Mouse (Mus musculus): ENCODE data around the gene Cntn1. TPM values are rescaled to one million over a fixed set of nuclear protein-coding genes. Genes with fewer than 3 reads are reported as not detected.
A peak's percentile ranks its signal among the peaks of the same experiment; 100 is the strongest.

The Cntn1 gene
- polyA plus RNA-seq, 1 experiment from 2014 or later: 9.0 TPM

- H3K27ac ChIP-seq (ENCODE audit: low read depth, low read length): no peak overlapping the region
Observed at GRCm38 (mm10) chr15:92099410-92100174, 48.6 kb downstream of the Cntn1 start.

GRCm38 (mm10) chr15:92101956-92102355 is 51.0 kb downstream of the Cntn1 start:
- 0 out of 2 replicates have a peak, but pooled peaks cover 3% of the 10 kb centered on the region for H3K4me1 ChIP-seq (ENCODE audit: control insufficient read depth, insufficient read depth, low read length)
- no peak overlapping the region for H3K4me2 ChIP-seq (ENCODE audit: low read depth)
- no peaks in the 10 kb centered on the region for H3K36me3 ChIP-seq (ENCODE audit: control insufficient read depth, insufficient read depth, low read length)
- H3K27me3 ChIP-seq (ENCODE audit: control insufficient read depth, insufficient read depth, low read length): no peaks in the 10 kb centered on the region
- 85% methylated on average over 9 of the region's 9 CpGs for WGBS
- no peak for ATAC-seq (ENCODE audit: insufficient read depth, low FRiP score, low TSS enrichment)
- H3K27ac ChIP-seq (ENCODE audit: low read depth, low read length): no peak overlapping the region
- no peak overlapping the region for H3K4me3 ChIP-seq (ENCODE audit: low read depth, low read length)
- DNase-seq (ENCODE audit: low spot score): no peak
- no peak overlapping the region for H3K9ac ChIP-seq (ENCODE audit: low read length)
- H3K9me3 ChIP-seq (ENCODE audit: control insufficient read depth, low read length): no peaks in the 10 kb centered on the region

More at GRCm38 (mm10) chr15:92099410-92100174, 48.6 kb downstream of the Cntn1 start:
- H3K4me1 ChIP-seq (ENCODE audit: control insufficient read depth, insufficient read depth, low read length): 0 out of 2 replicates have a peak, but pooled peaks cover 3% of the 10 kb centered on the region
- 43% methylated on average over 5 of the region's 5 CpGs for WGBS
- no peak overlapping the region for H3K9ac ChIP-seq (ENCODE audit: low read length)
- H3K4me3 ChIP-seq (ENCODE audit: low read depth, low read length): no peak overlapping the region
- H3K9me3 ChIP-seq (ENCODE audit: control insufficient read depth, low read length): no peaks in the 10 kb centered on the region
- H3K27me3 ChIP-seq (ENCODE audit: control insufficient read depth, insufficient read depth, low read length): no peaks in the 10 kb centered on the region
- H3K4me2 ChIP-seq (ENCODE audit: low read depth): no peak overlapping the region
- no peaks in the 10 kb centered on the region for H3K36me3 ChIP-seq (ENCODE audit: control insufficient read depth, insufficient read depth, low read length)
- ATAC-seq (ENCODE audit: insufficient read depth, low FRiP score, low TSS enrichment) (peak; percentile 93), DNase-seq (ENCODE audit: low spot score) (peak; percentile 52)

GRCm38 (mm10) chr15:92112455-92112854 is 61.5 kb downstream of the Cntn1 start:
- Histone ChIP-seq H3K9ac (ENCODE audit: low read length) (no peak overlapping the region), H3K27ac (ENCODE audit: low read depth, low read length) (no peak overlapping the region), H3K36me3 (ENCODE audit: control insufficient read depth, insufficient read depth, low read length) (no peaks in the 10 kb centered on the region), H3K4me1 (ENCODE audit: control insufficient read depth, insufficient read depth, low read length) (no peaks in the 10 kb centered on the region), H3K27me3 (ENCODE audit: control insufficient read depth, insufficient read depth, low read length) (no peaks in the 10 kb centered on the region), H3K4me2 (ENCODE audit: low read depth) (no peak overlapping the region), H3K9me3 (ENCODE audit: control insufficient read depth, low read length) (no peaks in the 10 kb centered on the region), H3K4me3 (ENCODE audit: low read depth, low read length) (no peak overlapping the region)
- ATAC-seq (ENCODE audit: insufficient read depth, low FRiP score, low TSS enrichment) (no peak), DNase-seq (ENCODE audit: low spot score) (no peak)

GRCm38 (mm10) chr15:92132936-92133335 is 82.0 kb downstream of the Cntn1 start:
- ATAC-seq (ENCODE audit: insufficient read depth, low FRiP score, low TSS enrichment): no peak
- Histone ChIP-seq H3K4me1 (ENCODE audit: control insufficient read depth, insufficient read depth, low read length) (no peaks in the 10 kb centered on the region), H3K9ac (ENCODE audit: low read length) (no peak overlapping the region), H3K4me2 (ENCODE audit: low read depth) (no peak overlapping the region), H3K9me3 (ENCODE audit: control insufficient read depth, low read length) (no peaks in the 10 kb centered on the region), H3K4me3 (ENCODE audit: low read depth, low read length) (no peak overlapping the region), H3K27ac (ENCODE audit: low read depth, low read length) (no peak overlapping the region), H3K27me3 (ENCODE audit: control insufficient read depth, insufficient read depth, low read length) (no peaks in the 10 kb centered on the region), H3K36me3 (ENCODE audit: control insufficient read depth, insufficient read depth, low read length) (no peaks in the 10 kb centered on the region)
- WGBS: 91% methylated on average over 3 of the region's 3 CpGs
- DNase-seq (ENCODE audit: low spot score): no peak

- DNase-seq (ENCODE audit: low spot score) (no peak), ATAC-seq (ENCODE audit: insufficient read depth, low FRiP score, low TSS enrichment) (no peak)
- Histone ChIP-seq H3K9me3 (ENCODE audit: control insufficient read depth, low read length) (no peaks in the 10 kb centered on the region), H3K27ac (ENCODE audit: low read depth, low read length) (no peak overlapping the region), H3K36me3 (ENCODE audit: control insufficient read depth, insufficient read depth, low read length) (no peaks in the 10 kb centered on the region), H3K27me3 (ENCODE audit: control insufficient read depth, insufficient read depth, low read length) (no peaks in the 10 kb centered on the region), H3K4me2 (ENCODE audit: low read depth) (no peak overlapping the region), H3K9ac (ENCODE audit: low read length) (no peak overlapping the region), H3K4me1 (ENCODE audit: control insufficient read depth, insufficient read depth, low read length) (no peaks in the 10 kb centered on the region), H3K4me3 (ENCODE audit: low read depth, low read length) (no peak overlapping the region)
- 78% methylated on average over 9 of the region's 9 CpGs for WGBS
Observed at GRCm38 (mm10) chr15:92134254-92134653, 83.3 kb downstream of the Cntn1 start.

- Histone ChIP-seq H3K4me1 (ENCODE audit: control insufficient read depth, insufficient read depth, low read length) (no peaks in the 10 kb centered on the region), H3K27me3 (ENCODE audit: control insufficient read depth, insufficient read depth, low read length) (no peaks in the 10 kb centered on the region), H3K9me3 (ENCODE audit: control insufficient read depth, low read length) (no peaks in the 10 kb centered on the region), H3K4me2 (ENCODE audit: low read depth) (no peak overlapping the region), H3K27ac (ENCODE audit: low read depth, low read length) (no peak overlapping the region), H3K4me3 (ENCODE audit: low read depth, low read length) (no peak overlapping the region), H3K36me3 (ENCODE audit: control insufficient read depth, insufficient read depth, low read length) (no peaks in the 10 kb centered on the region), H3K9ac (ENCODE audit: low read length) (no peak overlapping the region)
- no peak for ATAC-seq (ENCODE audit: insufficient read depth, low FRiP score, low TSS enrichment)
- WGBS: 51% methylated on average over 6 of the region's 6 CpGs
- DNase-seq (ENCODE audit: low spot score): no peak
Observed at GRCm38 (mm10) chr15:92137026-92137425, 86.1 kb downstream of the Cntn1 start.

- ATAC-seq (ENCODE audit: insufficient read depth, low FRiP score, low TSS enrichment) (no peak), DNase-seq (ENCODE audit: low spot score) (no peak)
- Histone ChIP-seq H3K4me1 (ENCODE audit: control insufficient read depth, insufficient read depth, low read length) (no peaks in the 10 kb centered on the region), H3K4me2 (ENCODE audit: low read depth) (no peak overlapping the region), H3K4me3 (ENCODE audit: low read depth, low read length) (no peak overlapping the region), H3K9ac (ENCODE audit: low read length) (no peak overlapping the region), H3K27ac (ENCODE audit: low read depth, low read length) (no peak overlapping the region), H3K27me3 (ENCODE audit: control insufficient read depth, insufficient read depth, low read length) (no peaks in the 10 kb centered on the region), H3K9me3 (ENCODE audit: control insufficient read depth, low read length) (no peaks in the 10 kb centered on the region), H3K36me3 (ENCODE audit: control insufficient read depth, insufficient read depth, low read length) (no peaks in the 10 kb centered on the region)
- 78% methylated on average over 4 of the region's 4 CpGs for WGBS
Observed at GRCm38 (mm10) chr15:92141972-92142371, 91.0 kb downstream of the Cntn1 start.

- H3K36me3 ChIP-seq (ENCODE audit: control insufficient read depth, insufficient read depth, low read length): no peaks in the 10 kb centered on the region
Observed at GRCm38 (mm10) chr15:92154921-92155320, 104.0 kb downstream of the Cntn1 start.

GRCm38 (mm10) chr15:92160855-92161162 is 109.8 kb downstream of the Cntn1 start:
- Histone ChIP-seq H3K9ac (ENCODE audit: low read length) (no peak overlapping the region; the same call in 1 of the 2 replicates), H3K27me3 (ENCODE audit: control insufficient read depth, insufficient read depth, low read length) (no peaks in the 10 kb centered on the region), H3K9me3 (ENCODE audit: control insufficient read depth, low read length) (no peaks in the 10 kb centered on the region), H3K4me3 (ENCODE audit: low read depth, low read length) (no peak overlapping the region), H3K27ac (ENCODE audit: low read depth, low read length) (no peak overlapping the region), H3K36me3 (ENCODE audit: control insufficient read depth, insufficient read depth, low read length) (no peaks in the 10 kb centered on the region), H3K4me1 (ENCODE audit: control insufficient read depth, insufficient read depth, low read length) (peaks cover 5% of the 10 kb centered on the region; the same call in 1 of the 2 replicates), H3K4me2 (ENCODE audit: low read depth) (peak overlapping the region; percentile 46)
- ATAC-seq (ENCODE audit: insufficient read depth, low FRiP score, low TSS enrichment) (no peak), DNase-seq (ENCODE audit: low spot score) (peak; percentile 18)
- 60% methylated on average over 10 of the region's 10 CpGs for WGBS

More at GRCm38 (mm10) chr15:92154921-92155320, 104.0 kb downstream of the Cntn1 start:
- DNase-seq (ENCODE audit: low spot score) (no peak), ATAC-seq (ENCODE audit: insufficient read depth, low FRiP score, low TSS enrichment) (no peak)
- Histone ChIP-seq H3K9me3 (ENCODE audit: control insufficient read depth, low read length) (no peaks in the 10 kb centered on the region), H3K4me3 (ENCODE audit: low read depth, low read length) (no peak overlapping the region), H3K27me3 (ENCODE audit: control insufficient read depth, insufficient read depth, low read length) (no peaks in the 10 kb centered on the region), H3K9ac (ENCODE audit: low read length) (no peak overlapping the region), H3K27ac (ENCODE audit: low read depth, low read length) (no peak overlapping the region), H3K4me2 (ENCODE audit: low read depth) (no peak overlapping the region), H3K4me1 (ENCODE audit: control insufficient read depth, insufficient read depth, low read length) (no peaks in the 10 kb centered on the region)
- WGBS: 74% methylated on average over 2 of the region's 2 CpGs

Measured in neural tube, embryonic 11.5 days (tissue).